Mouse (Mus musculus) Patski (cell line): ENCODE measurements at regions not wholly inside any gene's neighbourhood (a gene's known extent, or its start where the extent isn't known, plus 50 kb on each side); places are given as distances from the start of the nearest gene placed in this dataset.
"Not testable (repeated sequence)": the region's sequence is repeated elsewhere in the genome, so short reads cannot be mapped to it uniquely, and the experiment has no call there.

Experiments used
- ATAC-seq: fragments of 100-300 bp; one replicate; pipeline ENCODE4 v1.8.0; 2021
- CTCF ChIA-PET: fragments of 350-600 bp; sonication (Branson Sonifier 250); formaldehyde crosslinking; loops from one replicate; lab custom pipeline; 2022; ENCODE audit warnings: inconsistent platforms; lab: Charles Lee
- POLR2A ChIA-PET: fragments of 350-600 bp; sonication (Branson Sonifier 250); formaldehyde crosslinking; loops from one replicate; lab custom pipeline; 2022; ENCODE audit warnings: antibody characterized with exemption, inconsistent platforms; lab: Charles Lee
- DNase-seq: peaks from one replicate; pipeline ENCODE4 v3.0.0-alpha.2; 2011; ENCODE audit warnings: low read depth, low spot score
- H3K27me3 ChIP-seq: fragments of 371-371 bp; one replicate; pipeline ENCODE4 v1.5.1; 2021
- CTCF ChIP-seq: fragments of 100-300 bp; IDR thresholded peaks from one replicate; pipeline ENCODE4 v1.5.1; 2021
- in situ Hi-C: fragments of 300-500 bp; cut with MboI; formaldehyde crosslinking; loops from 3 replicates; pipeline ENCODE4 v1.11.1; 2018; ENCODE audit warnings: low pct_unique_long_range_greater_than_20kb, mixed read lengths

GRCm38 (mm10) chr10:113759099-113759498 is 830.3 kb upstream of the Atxn7l3b start:
- no peaks in the 10 kb centered on the region for H3K27me3 ChIP-seq
- POLR2A ChIA-PET: no interaction called here
- TF ChIP-seq CTCF: no peak
- in situ Hi-C loops: no loop called here
- no peak for DNase-seq
- ATAC-seq: no peak
- CTCF ChIA-PET: no interaction called here

DNA sequence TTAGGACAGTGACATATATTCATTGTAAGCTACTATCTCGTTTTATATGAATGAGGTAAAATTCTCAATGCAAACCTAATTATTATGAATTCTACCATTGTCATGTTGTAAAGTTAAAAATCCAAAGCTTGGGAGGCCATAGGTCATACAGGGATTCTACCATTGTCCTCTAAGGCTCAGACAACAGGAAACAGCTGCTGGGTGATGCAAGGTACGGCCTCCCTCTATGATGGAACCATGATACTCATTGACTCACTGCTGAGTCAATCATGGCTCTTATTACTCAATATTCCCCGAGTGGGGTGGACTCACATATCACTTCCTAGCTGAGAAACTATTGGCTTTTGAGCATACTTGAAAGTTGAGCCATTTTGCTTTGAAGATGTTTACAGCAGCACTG is 807.4 kb upstream of the Atxn7l3b start:
- TF ChIP-seq CTCF: no peak
- ATAC-seq: no peak
- no peak for DNase-seq
- ChIA-PET CTCF (no interaction called here), POLR2A (no interaction called here)
- no peaks in the 10 kb centered on the region for H3K27me3 ChIP-seq
- in situ Hi-C loops: no loop called here

GRCm38 (mm10) chr10:113705139-113705726 is 776.4 kb upstream of the Atxn7l3b start:
- no peak for TF ChIP-seq CTCF
- DNase-seq (no peak), ATAC-seq (no peak)
- CTCF ChIA-PET: interaction anchor here (1.1 kb wide), 1 partner anchor 19 kb away, joined by 3 read pairs; no protein-coding TSS in a partner anchor
- in situ Hi-C loops: no loop called here
- POLR2A ChIA-PET: no interaction called here
- no peaks in the 10 kb centered on the region for H3K27me3 ChIP-seq

DNA sequence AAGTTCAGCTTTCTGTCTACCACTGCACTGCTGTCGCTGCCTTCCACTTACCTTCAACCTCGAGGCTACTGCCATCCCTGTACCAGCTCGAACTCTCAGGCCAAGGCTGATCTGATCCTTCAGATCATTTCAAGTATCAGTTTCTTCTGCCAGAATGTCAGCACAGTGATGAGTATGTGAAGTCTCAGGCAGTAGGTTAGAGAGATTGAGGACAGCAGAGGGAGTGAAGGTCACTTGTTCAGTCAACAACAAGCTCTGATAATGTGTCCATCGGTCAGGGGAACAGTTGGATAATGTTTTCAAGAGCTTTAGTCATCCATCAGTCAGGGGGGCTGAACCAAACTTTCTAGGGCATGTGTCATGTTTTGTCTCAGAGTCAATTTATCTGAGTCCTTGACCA is 741.8 kb upstream of the Atxn7l3b start:
- in situ Hi-C loops, CTCF ChIA-PET, POLR2A ChIA-PET, ATAC-seq, H3K27me3 ChIP-seq, DNase-seq: not testable (repeated sequence)

- no peak for DNase-seq
- TF ChIP-seq CTCF: no peak
- ChIA-PET CTCF (no interaction called here), POLR2A (no interaction called here)
- in situ Hi-C loops: no loop called here
- ATAC-seq: no peak
- H3K27me3 ChIP-seq: no peaks in the 10 kb centered on the region
Measured at GRCm38 (mm10) chr10:113652803-113653454, 724.1 kb upstream of the Atxn7l3b start.

DNA sequence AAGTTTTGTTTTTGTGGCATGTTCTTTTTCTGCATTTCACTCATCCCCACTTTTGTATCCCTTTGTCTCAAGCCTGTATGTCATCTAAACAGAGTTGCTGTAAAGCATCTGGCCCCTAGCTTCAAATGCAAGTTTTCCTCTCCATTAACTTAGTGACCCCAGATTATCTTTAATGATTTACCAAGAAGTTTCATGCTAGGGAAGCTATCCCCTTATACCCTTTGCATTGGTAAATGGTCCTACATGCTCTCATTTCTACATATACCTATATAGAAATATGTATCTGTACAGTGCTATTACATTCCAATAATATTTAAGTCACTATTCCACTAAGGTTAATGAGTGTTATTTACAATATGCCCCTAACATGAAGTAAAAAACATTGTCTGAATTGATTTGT is 723.3 kb upstream of the Atxn7l3b start:
- H3K27me3 ChIP-seq: no peaks in the 10 kb centered on the region
- no peak for TF ChIP-seq CTCF
- ChIA-PET CTCF (no interaction called here), POLR2A (no interaction called here)
- no peak for ATAC-seq
- in situ Hi-C loops: no loop called here
- no peak for DNase-seq

DNA sequence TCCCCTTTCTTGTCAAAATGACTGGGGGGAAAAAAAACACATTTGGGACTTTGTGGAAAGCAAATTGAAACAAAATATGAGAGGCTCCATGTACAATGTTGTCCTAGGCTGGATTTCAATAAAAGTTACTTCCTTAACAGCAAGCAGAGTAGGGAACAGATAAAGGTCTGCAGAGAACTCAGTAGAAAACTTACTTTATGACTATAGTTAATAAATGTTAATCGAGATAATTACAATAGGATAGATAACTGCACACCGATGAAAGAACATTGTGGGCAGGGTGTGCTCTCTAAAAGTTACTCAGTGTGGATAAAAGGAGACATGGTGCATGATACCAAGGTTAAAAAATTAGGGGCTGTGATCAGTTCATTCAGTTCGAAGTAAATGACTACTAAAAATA is 691.6 kb upstream of the Atxn7l3b start:
- in situ Hi-C loops: no loop called here
- TF ChIP-seq CTCF: no peak
- peaks cover 5% of the 10 kb centered on the region for H3K27me3 ChIP-seq
- ATAC-seq: no peak
- CTCF ChIA-PET: no interaction called here
- DNase-seq: no peak
- POLR2A ChIA-PET: no interaction called here

DNA sequence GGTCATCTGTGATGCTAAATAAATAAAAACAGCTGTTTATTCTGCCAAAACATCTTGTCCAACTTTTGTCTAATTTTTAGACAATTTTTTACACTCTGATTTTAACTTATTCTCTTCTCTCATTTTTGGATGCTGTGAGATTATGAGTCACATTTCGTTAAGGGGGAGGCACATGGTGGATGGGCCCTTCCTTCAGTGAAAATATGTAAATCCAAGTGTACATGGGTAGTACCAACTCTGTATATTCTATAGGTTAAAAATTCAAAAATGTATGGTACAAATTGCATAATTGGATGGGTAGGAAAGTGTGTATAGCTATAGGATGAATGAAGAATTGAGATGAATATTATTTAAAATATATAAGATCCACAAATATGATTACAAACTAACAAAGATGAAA is 687.1 kb upstream of the Atxn7l3b start:
- no peak for DNase-seq
- POLR2A ChIA-PET: no interaction called here
- no peak for TF ChIP-seq CTCF
- in situ Hi-C loops: no loop called here
- peaks cover 5% of the 10 kb centered on the region for H3K27me3 ChIP-seq
- CTCF ChIA-PET: no interaction called here
- ATAC-seq: no peak

GRCm38 (mm10) chr10:113593436-113593835 is 664.6 kb upstream of the Atxn7l3b start:
- H3K27me3 ChIP-seq: no peaks in the 10 kb centered on the region
- in situ Hi-C loops: no loop called here
- DNase-seq: no peak
- no peak for TF ChIP-seq CTCF
- CTCF ChIA-PET: interaction anchor here (1.1 kb wide), 1 partner anchor 28 kb away, joined by 3 read pairs; no protein-coding TSS in a partner anchor
- ATAC-seq: no peak
- POLR2A ChIA-PET: no interaction called here

GRCm38 (mm10) chr10:113592126-113592525 is 663.3 kb upstream of the Atxn7l3b start:
- ChIA-PET POLR2A (no interaction called here), CTCF (no interaction called here)
- H3K27me3 ChIP-seq: no peaks in the 10 kb centered on the region
- DNase-seq (no peak), ATAC-seq (no peak)
- no peak for TF ChIP-seq CTCF
- in situ Hi-C loops: no loop called here

- in situ Hi-C loops: no loop called here
- no peaks in the 10 kb centered on the region for H3K27me3 ChIP-seq
- ATAC-seq (no peak), DNase-seq (no peak)
- POLR2A ChIA-PET: no interaction called here
- CTCF ChIA-PET: no interaction called here
- no peak for TF ChIP-seq CTCF
Measured at GRCm38 (mm10) chr10:113570270-113570669, 641.5 kb upstream of the Atxn7l3b start.
